Mouse (Mus musculus): ENCODE data around the gene Pitx2.

The Pitx2 gene

DNA sequence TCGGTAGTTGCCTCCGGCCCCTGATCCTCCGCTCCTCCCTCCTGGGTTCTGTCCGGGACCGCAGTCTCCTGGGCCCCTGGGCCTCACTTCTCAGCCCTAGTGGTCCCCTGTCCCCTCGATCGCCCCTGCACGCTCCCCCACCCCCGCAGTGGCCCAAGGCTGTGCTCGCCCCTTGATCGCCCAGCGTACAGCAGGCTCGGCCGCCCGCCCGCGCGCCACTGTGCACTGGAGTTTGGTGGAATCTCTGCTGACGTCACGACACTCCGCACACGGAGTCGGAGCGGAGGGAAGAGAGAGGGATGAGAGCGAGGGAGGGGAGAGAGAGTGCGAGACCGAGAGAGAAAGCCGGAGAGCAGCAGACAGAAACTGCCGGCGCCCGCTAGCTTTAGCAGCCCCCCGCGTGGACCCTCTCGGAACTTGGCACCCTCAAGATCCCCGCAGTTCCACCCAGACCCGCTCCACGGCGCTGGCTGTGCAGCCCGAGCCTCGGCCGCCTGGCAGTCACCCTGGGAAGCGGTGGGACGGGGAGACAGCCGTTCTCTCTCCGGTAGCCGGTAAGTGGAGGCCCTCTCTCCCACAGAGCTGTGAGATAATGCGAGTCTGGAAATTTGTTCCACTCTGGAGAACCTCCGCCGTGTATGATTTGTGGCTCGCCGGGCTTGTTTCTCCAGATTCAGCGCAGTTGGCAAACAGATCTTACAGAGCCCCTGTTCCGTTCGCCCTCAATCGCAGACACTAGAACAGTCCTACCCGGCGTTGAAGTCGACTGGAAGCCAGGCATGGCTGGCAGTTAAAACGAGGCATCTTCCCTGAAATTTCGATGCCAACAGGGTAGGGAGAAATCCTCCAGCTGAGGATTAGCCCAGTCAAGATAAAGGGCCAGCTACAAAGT is at the start of gene Pitx2:
TSS of gene Pitx2 (plus strand) at position 270 of the 892 bp plus-strand sequence.
- DNase-seq: no peak

DNA sequence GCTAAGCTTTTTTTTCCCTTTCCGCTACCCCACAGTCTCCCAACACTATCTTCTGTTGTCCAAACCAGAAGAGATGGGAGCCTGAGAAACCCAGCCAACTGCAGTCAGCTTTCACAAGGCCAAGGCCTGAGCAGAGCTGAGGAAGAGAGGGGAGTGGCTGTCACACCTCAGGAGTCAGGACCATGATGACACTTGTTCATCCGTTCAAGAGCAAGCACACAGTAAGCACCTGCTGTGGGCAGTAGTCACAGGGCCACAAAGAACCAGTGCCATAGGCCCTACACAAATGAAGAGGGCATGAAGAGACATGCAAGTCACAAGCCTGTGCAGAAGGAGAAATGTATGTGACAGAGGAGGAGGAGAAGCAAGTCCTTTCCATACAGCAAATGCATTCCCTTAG is 49.7 kb upstream of the Pitx2 start:
- DNase-seq: no peak

DNA sequence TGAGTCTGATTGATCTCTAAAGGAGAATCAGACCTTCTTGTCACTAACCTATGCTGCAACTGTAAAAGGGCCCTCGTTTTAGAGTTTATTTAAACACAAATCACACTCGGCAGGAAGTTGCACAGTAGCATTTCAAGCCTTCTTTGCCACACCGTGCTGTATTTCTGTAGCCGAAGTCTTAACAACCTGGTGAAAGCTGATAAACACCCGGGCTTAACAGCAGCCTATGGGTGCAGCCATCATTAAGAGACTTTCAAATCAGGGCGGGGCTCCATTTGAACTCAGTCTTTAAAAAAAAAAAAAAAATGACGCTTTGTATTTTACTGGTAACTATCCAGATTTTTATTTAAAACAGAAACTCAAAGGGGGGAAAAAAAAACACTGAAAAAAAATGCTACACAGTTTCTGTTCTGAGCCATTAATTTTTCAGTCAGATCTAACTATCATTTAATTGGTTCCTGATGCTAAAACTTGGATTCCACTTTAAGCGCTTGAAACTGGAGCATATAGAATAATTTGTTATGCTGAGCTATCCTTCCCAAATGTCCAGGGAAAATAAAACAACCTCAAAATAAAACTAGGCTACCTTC is 48.5 kb upstream of the Pitx2 start:
- no peak for DNase-seq

DNA sequence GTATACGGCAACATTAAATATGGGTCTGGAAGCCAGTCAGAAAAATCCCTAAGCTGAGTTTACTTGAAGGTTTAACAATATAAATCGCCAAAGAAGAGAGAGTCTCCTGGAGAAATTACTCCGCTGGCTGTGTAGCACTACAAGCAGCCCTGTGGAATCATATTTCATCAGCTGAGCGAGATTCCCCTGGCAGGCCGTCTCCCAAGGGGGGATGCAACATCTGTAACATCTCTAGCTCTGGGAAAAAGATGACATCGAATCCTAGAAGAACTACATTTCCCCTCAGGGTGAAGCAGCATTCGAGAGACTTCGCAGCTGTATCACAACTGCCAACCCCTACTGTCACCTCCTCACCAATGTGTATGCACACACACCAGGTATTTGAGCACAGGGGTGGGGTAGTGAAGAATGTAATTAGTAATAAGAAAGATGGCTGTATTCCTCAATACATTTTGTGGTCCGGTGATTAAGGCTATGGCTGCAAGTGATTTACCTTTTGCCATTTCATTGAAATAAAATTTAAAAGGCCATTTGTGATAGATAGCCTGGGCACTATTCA is 40.8 kb upstream of the Pitx2 start:
- no peak for DNase-seq

DNA sequence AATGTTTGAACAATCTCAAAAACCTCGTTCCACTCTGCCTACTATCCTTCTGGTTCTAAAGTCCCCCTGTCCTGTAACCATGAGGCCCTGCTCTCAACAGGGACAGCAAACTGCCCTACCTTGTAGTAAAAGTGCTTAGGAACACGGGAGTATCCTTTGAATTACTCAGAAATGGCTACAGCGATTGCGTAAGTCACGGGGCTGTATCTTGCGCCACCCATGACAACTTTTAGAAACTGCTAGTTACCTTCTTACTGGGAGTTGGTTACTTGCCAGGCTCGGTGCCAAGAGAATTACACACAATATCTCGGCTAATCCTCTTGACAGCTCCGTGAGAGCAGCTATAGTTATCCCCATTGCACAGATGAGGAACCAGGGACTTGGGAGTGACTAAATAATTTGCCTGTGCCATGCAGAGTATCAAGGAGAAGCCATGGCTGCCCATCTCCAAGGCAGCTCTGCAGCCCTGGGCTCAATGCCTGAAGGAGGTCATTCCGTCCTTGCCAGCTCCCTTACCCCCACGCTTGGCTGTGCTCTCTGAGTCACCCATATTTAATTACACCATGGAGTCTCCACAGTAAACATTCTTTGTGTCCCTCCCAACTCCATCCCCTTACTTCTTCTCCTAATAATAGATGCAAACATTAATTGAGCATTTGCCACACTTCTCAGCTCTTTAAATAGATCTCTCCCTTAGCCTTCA is 38.2 kb upstream of the Pitx2 start:
- DNase-seq: no peak

DNA sequence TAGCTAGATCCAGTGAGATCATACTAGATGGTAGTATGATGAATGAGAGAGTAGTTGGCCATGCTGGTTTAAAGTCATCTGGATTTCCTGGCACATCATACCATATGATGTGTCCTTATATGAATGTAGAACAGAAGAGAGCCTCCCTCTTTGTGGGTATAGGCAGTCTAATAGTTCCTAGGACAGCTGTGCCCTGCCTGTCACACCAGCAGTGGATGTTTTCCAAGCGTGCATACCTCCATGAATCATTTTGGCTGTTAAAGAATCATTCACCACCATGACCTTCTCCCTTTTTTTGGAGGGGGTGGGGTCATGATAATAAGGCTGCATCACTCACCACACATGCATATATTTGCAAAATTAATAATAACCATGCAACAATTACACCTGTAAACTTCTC is 35.4 kb upstream of the Pitx2 start:
- DNase-seq: no peak

DNA sequence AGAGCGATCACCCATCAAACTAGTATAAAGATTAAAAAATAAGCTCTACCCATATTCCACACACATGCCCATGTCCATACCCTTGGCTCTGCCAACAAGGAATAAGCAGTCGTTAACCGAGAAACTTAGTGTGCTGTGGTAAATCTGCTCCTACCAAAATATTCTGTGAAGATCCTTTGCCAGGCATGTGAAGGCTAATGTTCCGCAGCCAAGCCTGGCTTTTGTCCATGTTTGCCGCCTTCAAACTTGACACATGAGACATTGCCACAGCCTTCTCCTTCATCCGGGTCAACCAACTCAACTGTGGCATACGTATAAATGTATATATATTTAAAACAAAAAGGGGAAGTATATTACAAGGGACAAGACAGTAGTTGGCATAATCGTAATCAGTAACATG is 34.0 kb upstream of the Pitx2 start:
- DNase-seq: no peak

DNA sequence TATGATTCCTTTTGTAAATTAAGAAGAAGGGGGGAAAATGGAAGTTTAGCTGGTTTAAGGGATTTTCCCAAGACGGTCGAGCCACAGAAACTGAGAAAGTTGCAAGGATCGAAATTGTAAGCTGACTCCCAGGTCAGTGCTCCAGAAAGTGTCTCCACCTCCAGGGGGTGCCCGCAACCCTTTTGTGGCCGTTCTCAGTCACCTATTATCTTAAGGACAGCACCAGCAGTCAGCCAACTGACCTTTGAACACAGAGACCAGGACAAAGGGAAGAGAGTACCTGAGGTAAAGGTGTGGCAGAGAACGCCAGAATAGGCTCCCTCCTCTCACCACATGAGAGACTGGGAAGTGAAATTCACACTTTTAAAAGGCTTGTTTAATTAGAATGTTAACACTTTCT is 33.0 kb upstream of the Pitx2 start:
- DNase-seq: no peak

DNA sequence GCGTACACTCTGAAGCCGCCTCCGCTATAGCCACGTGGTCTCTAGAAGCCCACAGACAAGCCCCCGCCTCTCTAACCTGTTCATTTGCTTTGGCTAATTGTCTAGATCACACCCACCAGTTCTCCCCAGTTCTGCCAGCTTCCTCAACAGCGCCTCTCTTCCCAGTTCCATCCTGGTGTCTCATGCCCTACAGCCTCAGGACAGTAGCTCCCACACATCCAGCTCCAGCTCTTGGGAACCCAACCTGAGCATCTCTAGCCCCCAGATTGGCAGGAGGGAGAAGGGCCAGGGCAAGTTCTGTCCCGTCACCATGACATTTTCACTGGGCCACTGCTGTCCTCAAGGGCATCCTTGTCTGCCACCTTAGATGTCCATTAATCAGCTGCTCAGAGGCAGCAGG is 29.3 kb upstream of the Pitx2 start:
- no peak for DNase-seq

DNA sequence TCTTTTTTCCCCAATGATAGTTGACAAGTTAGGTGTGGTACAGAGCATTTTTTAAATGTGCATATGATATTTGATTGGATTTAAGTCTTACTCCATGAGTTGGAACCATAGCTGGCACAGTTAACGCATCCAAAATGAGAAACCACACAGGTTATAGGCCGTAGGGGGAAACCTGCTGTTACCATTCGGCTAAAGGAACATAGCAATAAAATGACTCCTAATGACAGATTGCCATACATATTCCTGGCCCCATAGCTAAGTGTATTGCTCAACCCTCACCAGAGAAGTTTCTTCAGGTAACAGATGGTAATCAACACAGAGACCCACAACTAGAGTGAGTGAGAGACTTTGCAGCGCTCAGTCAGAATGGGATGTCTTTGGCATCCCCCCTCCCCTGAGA is 27.9 kb upstream of the Pitx2 start:
- DNase-seq: no peak

DNA sequence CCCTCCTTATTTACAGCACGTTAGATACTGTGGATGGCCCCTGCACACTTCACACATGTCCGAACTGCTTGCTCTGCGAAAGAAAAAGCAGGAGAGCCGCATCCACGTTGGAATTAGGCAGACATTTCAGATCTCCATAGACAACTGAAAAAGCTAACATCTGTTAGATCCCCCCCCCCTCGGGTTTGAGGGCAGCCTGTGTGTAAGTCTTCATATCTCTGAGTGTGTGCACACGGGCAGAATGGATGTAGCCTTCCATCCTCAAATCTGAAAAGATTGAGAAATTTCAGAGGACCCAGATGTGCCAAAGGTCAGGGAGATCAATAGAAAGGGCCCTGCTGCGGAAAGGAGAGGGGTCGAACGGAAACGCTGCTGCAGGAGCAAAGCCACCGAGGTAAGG is 5.2 kb upstream of the Pitx2 start:
- DNase-seq: no peak

DNA sequence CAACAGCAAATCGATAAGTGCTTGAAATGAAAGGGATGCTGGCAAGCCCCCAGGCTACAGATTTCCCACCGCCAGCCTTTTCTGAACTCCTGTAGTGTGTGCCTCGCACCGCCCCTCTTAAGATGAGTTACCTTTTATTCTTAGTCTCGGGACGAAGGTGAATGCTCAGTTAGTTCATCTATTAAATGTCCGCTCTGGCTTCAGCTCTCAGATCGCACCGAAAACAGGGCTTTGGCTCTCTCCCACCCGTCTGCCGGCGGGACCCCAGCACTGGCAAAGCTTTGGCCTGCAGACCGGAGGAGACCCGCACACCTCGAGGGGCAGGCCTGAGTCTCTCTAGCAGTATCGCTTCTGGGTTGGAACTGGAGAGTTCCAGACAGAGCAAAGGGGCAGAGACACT is 4.6 kb upstream of the Pitx2 start:
- DNase-seq: no peak

DNA sequence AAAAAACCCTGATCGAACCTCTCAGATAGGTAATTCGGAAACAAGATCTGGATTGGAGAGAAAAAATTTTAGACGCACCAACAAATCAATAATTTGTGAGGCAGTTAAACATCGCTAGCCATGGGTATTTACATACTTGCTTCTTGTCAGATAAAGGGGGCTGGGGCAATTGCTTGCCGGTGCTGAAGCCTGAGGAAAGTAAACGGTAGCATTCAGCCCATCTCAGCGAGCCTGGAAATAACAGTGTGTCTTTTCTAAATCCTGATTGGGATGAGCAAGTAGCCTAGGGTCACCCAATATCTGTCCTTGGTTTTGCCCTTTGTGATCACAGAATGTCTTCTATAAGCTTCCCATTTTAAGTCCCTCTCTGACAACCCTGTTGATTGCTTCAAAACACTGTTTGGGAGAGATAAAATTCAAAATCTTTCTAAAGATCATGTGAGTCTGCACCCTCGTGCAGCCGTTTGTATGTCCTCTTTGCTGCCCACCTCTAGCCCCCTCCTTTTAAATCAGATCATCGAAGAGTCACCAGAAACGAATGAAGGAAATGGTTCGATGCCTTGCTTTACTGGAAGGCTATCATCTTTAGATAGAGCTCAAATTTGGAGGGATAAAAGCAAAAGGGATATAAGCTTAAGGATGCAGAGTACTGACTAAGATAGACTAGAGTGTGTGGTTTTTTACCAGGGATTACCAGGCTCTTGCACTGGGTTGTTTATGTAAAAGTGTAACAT is 3.7 kb upstream of the Pitx2 start:
- no peak for DNase-seq

DNA sequence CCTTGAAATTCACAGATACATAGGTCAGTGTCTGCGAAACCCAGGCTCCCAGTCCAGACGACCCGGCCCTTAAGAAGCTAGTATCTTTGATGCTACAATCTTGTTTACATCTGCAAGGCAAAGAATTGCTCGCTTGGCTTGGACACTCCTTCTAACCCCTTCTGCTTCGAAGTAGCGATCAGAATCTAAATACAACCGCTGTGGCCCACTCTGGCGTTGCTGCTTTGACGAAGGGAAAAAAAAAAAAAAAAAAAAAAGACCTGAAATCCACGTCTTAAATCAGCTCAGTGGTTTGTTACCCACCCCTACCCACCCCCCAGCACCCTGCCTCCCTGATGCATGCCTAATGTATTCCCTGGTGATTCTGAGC is 3.1 kb upstream of the Pitx2 start:
- no peak for DNase-seq

DNA sequence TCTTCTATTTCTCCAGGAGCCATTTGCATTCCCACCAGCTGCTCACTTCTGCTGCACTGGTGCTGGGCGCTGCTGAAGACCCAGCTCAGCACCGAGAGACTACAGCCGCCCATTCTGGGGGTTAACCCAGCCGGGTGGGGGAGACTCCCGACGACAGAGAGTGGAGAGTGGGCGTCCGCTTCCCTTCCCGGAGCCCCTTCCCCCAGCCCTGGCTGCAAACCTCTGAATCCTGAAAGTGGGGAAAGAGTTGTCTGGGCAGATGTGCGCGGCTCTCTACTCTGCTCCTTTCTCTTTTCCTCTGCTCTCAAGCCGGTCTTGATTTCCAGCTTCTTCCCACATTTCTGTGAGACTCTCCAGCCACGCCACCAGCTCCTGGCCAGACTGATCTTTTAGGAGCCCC is 2.6 kb upstream of the Pitx2 start:
- no peak for DNase-seq

DNA sequence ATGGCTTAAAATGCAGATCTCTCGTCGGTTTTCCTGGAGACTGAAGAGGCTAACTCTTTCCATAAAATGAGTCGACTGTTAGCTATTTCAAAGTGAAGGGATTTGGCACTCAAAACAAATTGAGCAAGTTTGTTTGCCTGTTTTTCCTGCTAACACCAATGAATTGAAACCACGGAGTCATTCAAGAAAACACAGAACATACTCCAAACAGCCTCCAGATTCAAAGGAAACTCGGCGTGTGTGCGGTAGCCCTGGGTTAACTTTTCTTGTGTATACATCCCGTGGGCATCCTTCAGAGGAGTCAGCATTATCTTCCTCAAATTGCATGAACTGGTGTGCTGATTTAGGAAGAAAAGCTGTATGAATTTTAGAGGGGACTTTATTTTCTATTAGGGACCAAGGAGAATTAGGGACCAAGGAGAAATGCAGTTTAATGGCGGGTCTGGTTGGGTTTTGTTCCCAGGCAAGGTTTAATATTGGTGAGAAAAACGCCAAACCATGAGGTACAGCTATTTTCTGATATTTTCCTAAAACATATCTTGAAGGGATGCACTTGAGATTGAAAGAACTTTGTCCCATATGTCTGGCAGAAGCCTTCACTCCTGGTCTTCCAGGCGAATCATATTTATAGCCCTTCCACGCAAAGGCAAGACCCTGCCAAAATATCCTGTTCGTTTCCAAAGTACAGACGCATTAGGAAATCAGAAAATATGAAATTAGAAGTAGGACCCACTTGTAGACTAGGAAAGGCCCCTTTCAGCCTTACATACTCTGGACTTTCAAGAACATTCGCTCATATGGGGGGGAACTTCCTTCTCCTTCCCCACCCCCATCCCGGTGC is 1.7 kb upstream of the Pitx2 start:
- DNase-seq: no peak

DNA sequence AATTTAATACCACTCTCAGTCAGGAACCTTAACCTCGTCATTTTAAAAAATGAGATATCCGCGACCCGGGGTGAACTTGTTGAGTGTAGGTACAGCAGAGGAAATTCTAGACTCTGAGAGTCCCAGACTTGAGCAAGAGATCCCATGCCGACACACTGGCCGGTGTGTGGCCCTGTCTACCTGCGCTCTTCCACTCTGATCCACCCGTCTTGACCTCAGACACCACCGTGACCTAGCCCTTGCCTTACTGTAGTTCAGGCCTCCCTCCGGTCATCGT is 1.1 kb upstream of the Pitx2 start:
- no peak for DNase-seq

DNA sequence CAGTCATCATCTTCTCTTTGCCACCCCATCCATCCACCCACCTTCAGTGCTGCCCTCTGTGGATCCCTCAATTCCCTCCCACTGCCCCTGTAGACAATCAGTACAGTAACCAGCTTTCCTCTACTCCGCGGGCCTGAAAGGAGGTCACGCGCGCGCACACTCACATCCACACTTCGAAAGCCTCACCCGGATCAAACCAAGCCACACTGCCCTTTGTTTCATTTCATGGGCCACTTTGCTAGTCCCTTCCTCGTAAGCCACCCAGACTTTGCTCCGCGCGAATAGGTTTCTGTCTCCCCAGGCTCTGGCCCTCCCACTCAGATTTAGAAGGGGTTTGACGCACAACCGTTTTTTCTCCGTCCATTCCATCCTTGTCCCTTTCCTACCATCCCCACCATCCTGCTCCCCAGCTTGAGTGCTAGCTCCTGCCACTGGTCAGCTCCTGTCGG is 494 bp upstream of the Pitx2 start:
- DNase-seq: no peak

DNA sequence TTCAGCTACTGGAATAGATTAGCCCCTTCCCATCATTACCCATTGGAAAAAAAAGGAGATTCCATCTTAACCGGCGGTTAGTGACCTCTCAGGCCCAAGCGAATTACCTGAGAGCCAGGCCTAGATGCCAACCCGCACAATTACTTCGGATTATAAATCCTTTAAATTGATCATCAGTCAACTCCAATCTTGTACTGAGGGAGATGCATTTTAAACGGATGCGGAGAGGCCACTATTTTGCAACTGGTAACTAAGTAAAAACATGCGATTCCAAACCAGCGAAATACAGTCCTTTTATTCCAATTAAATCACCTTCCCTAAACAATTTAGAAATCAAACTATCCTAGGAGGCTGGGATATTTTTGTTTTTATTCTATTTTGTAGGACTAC is 818 bp downstream of the Pitx2 start:
- DNase-seq: no peak

DNA sequence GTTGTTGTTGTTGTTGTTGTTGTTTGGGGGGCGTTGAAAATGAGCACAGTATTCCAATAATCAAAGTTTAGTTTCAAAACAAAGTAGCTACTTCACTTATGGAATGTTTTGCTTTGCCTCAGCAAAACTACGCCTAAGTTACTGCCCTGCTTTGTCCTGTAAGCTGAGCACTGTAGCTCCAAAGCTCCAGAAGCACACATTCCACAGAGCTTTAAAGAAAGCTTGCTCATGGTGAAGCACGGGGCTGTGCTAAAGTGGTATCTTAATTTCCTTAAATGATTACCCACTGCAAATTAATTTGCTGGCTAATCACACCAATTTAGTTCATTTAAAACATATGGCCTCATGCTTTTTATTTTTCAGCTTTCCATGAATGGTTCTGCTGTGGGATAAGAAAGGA is 1.5 kb downstream of the Pitx2 start:
- DNase-seq: no peak

DNA sequence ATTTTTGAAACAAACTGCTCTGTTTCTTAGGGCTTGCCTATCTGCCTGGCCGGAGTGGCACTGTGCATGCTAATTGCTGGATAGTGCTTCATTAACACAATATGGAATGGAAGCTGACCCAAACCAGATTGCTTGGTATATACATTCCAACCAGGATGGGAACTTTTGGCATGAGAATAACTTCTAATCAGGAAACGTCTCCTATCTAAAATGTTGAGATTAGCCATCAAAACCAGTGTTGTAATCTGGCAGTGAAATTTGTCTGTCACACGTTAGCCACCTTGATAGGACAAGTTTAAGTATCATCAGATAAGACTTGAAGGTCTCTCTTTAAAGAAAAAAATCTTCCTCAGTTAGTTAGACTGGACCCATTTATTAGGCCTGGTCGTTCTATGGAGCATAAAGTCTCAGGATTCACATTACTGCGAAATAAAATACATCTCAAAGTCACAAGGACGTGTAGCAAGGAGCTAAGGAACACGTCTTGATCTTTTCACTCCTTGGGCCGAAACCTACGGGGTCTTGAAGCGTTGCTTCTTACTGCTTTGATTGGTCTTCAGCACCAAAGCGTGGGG is 2.1 kb downstream of the Pitx2 start:
- DNase-seq: no peak

All from spleen, adult 18-20 months (tissue).